Mouse (Mus musculus) testis, adult 2 months (tissue): ENCODE results near the gene Ccdc87.

Experiments used
- CTCF ChIP-seq: fragments of 200-500 bp; IDR thresholded peaks from 2 replicates; pipeline ENCODE4 v1.5.1; 2012; ENCODE audit warnings: low read depth, mild to moderate bottlenecking, inconsistent platforms, low read length, moderate library complexity; ENCODE audit not compliant: control insufficient read depth, insufficient read depth, insufficient replicate concordance
- POLR2A ChIP-seq: fragments of 200-500 bp; IDR thresholded peaks from 2 replicates; pipeline ENCODE4 v1.6.1; 2012; ENCODE audit warnings: low read depth, mild to moderate bottlenecking, inconsistent platforms, low read length, moderate library complexity; ENCODE audit not compliant: control insufficient read depth

DNA sequence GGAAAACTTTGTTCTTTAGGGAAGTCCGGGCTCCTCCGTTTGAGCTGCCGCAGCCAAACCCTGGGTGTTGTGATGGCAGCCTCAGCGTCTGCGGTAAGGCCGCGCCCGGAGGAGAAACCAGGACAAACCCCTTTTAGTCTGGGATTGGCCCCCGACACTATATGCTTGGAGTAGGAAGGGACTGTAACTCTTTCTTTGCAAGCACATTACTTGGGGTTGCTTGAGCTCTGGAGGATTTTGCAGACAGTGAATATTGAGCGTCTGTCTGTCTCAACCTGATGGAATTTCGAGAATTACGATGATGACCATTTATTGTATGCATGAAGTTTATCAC lies 27.3 kb upstream of the Ccdc87 start:
- TF ChIP-seq POLR2A (no peak), CTCF (no peak)
